9 mouse cellular contexts compared by ENCODE assay signal in the genomic region with DNA sequence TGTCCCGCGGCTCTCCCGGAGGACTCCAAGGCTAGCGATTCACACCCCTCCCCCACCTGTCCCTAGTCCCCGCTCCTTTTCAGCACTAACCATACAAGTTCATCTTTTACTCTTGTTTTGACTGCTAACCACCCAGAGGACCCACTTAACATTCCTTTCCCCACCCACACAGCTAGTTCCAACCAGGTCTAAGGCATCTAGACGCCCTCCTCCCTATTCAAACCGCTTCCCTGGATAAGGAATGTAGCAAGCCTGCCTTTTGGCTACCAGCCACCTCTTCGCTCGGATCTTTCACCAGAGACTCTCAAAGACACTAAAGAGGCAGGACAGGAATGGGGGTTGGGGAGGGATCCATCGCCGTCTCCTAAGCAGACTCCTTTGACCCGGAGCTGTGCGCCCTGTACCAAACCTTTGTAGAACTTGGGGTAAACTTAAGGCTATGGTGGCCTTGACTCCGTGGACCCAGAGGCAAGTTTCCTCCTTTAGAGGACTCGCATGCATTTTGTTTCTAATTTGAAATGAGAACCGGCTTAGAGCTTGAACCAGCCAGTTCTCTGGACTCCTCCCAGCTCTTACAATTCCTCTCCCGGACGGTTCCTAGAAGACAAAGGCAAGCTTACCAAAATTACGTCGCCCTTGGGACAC. TPM values are rescaled to one million over a fixed set of nuclear protein-coding genes. Genes with fewer than 3 reads are reported as not detected.
A peak's percentile ranks its signal among the peaks of the same experiment; 100 is the strongest.
DNase-seq lines count a peak whose midpoint lies in the region; ATAC-seq lines count a peak whose summit lies in the region.
"Had no signal": no experiment of that assay in that cellular context is flagged by ENCODE, and none has a peak within 500 bp of the region (broad histone marks: within the 10 kb centered on the region; RNA-seq: fewer than 3 reads in every experiment).

No protein-coding gene starts in this region.

- peak; percentile 80 for ATAC-seq in forebrain, embryonic 16.5 days
- ATAC-seq in hindbrain, embryonic 16.5 days: peak; percentile 92
- ATAC-seq in liver, embryonic 12.5 days: no peak
- peak; percentile 65 for ATAC-seq in neural tube, embryonic 12.5 days (ENCODE audit: low FRiP score, low read depth)

- peak overlapping the region; percentile 51 for H3K9ac ChIP-seq in forebrain, embryonic 16.5 days (replicated peaks; ENCODE audit: low read depth, low read length)
- peak overlapping the region; percentile 9; the same call in 1 of the 2 replicates for H3K9ac ChIP-seq in hindbrain, embryonic 16.5 days (ENCODE audit: low read depth, low read length)
- H3K9ac ChIP-seq in liver, embryonic 12.5 days: no peak overlapping the region
- H3K9ac ChIP-seq in neural tube, embryonic 12.5 days: no peak overlapping the region

- H3K27ac ChIP-seq in forebrain, embryonic 16.5 days (ENCODE audit: low read length): peak overlapping the region; percentile 23; the same call in 1 of the 2 replicates
- peak overlapping the region; percentile 34; the same call in 1 of the 2 replicates for H3K27ac ChIP-seq in hindbrain, embryonic 16.5 days (ENCODE audit: low read depth, low read length)
- no peak overlapping the region for H3K27ac ChIP-seq in liver, embryonic 12.5 days
- no peak overlapping the region for H3K27ac ChIP-seq in neural tube, embryonic 12.5 days

- H3K4me1 ChIP-seq in forebrain, embryonic 16.5 days (replicated peaks; ENCODE audit: control insufficient read depth, insufficient read depth, low read length): peaks cover 12% of the 10 kb centered on the region
- H3K4me1 ChIP-seq in hindbrain, embryonic 16.5 days (ENCODE audit: control insufficient read depth, insufficient read depth, low read depth, low read length): peaks cover 7% of the 10 kb centered on the region; the same call in 1 of the 2 replicates
- no peaks in the 10 kb centered on the region for H3K4me1 ChIP-seq in liver, embryonic 12.5 days
- H3K4me1 ChIP-seq in neural tube, embryonic 12.5 days: no peaks in the 10 kb centered on the region

- H3K27me3 ChIP-seq in forebrain, embryonic 16.5 days (replicated peaks; ENCODE audit: control insufficient read depth, insufficient read depth, low read length): no peaks in the 10 kb centered on the region
- no peaks in the 10 kb centered on the region for H3K27me3 ChIP-seq in hindbrain, embryonic 16.5 days (replicated peaks; ENCODE audit: control insufficient read depth, insufficient read depth, low read length)
- peaks cover 21% of the 10 kb centered on the region for H3K27me3 ChIP-seq in liver, embryonic 12.5 days (replicated peaks)
- H3K27me3 ChIP-seq in neural tube, embryonic 12.5 days (replicated peaks): 0 out of 2 replicates have a peak, but pooled peaks cover 4% of the 10 kb centered on the region

- 3% methylated on average over 20 of the region's 20 CpGs for WGBS in forebrain, embryonic 16.5 days
- 5% methylated on average over 20 of the region's 20 CpGs for WGBS in hindbrain, embryonic 16.5 days
- 17% methylated on average over 20 of the region's 20 CpGs for WGBS in liver, embryonic 12.5 days (ENCODE audit: insufficient replicate concordance)
- WGBS in neural tube, embryonic 12.5 days: 5% methylated on average over 20 of the region's 20 CpGs

- peak overlapping the region; percentile 66 for H3K4me2 ChIP-seq in forebrain, embryonic 16.5 days (ENCODE audit: low read length)
- H3K4me2 ChIP-seq in hindbrain, embryonic 16.5 days (ENCODE audit: low read length): peak overlapping the region; percentile 50
- peak overlapping the region; percentile 28; the same call in 1 of the 2 replicates for H3K4me2 ChIP-seq in liver, embryonic 12.5 days
- H3K4me2 ChIP-seq in neural tube, embryonic 12.5 days (replicated peaks): peak overlapping the region; percentile 50

- H3K36me3 ChIP-seq in forebrain, embryonic 16.5 days (ENCODE audit: control insufficient read depth, insufficient read depth): no peaks in the 10 kb centered on the region
- H3K36me3 ChIP-seq in hindbrain, embryonic 16.5 days (ENCODE audit: control insufficient read depth, insufficient read depth, low read length): no peaks in the 10 kb centered on the region
- H3K36me3 ChIP-seq in liver, embryonic 12.5 days: no peaks in the 10 kb centered on the region
- H3K36me3 ChIP-seq in neural tube, embryonic 12.5 days: no peaks in the 10 kb centered on the region

- peak; percentile 66 for DNase-seq in MN1 (ENCODE audit: low spot score)
- peak; percentile 62 for DNase-seq in adrenal gland, adult 2 months
- DNase-seq in spleen, adult 12 weeks (ENCODE audit: low spot score): no peak
- DNase-seq in cerebellum, adult 18-20 months: no peak

- H3K9me3 ChIP-seq in forebrain, embryonic 16.5 days (ENCODE audit: control insufficient read depth, low read length): no peaks in the 10 kb centered on the region
- no peaks in the 10 kb centered on the region for H3K9me3 ChIP-seq in hindbrain, embryonic 16.5 days (ENCODE audit: control insufficient read depth, low read length)
- H3K9me3 ChIP-seq in liver, embryonic 12.5 days (replicated peaks): no peaks in the 10 kb centered on the region
- no peaks in the 10 kb centered on the region for H3K9me3 ChIP-seq in neural tube, embryonic 12.5 days

- peak overlapping the region; percentile 38 for H3K4me3 ChIP-seq in forebrain, embryonic 16.5 days (replicated peaks; ENCODE audit: low read length)
- H3K4me3 ChIP-seq in hindbrain, embryonic 16.5 days (ENCODE audit: low read length): peak overlapping the region; percentile 23
- no peak overlapping the region for H3K4me3 ChIP-seq in liver, embryonic 12.5 days
- H3K4me3 ChIP-seq in neural tube, embryonic 12.5 days: peak overlapping the region; percentile 9; the same call in 1 of the 2 replicates
- H3K4me3 ChIP-seq: erythroblast, embryonic 14.5 days had no signal

RNA-seq across cellular contexts. Expression of a gene that starts 4.7 kb away (rescaled TPM):
- total RNA-seq in adrenal gland, adult 2 months (2021): not detected
- polyA plus RNA-seq in adrenal gland, adult 2 months (2012; rRNA removed): not detected in 2 replicates
- polyA plus RNA-seq in forebrain, embryonic 16.5 days (2015; fragmentation: Nextera tagmentation; extraction: Ambion mirVana): 0.13 TPM in 1 of 2 replicates, not detected in the other
- polyA plus RNA-seq in hindbrain, embryonic 16.5 days (2015; fragmentation: Nextera tagmentation; extraction: Ambion mirVana): 0.08 and 0.25 TPM in 2 replicates
- polyA plus RNA-seq in liver, embryonic 12.5 days (2016; fragmentation: Nextera tagmentation; extraction: Ambion mirVana): 0.12 TPM in 1 of 2 replicates, not detected in the other
- 0.09 and 0.17 TPM in 2 replicates for polyA plus RNA-seq in neural tube, embryonic 12.5 days (2016; fragmentation: Nextera tagmentation; extraction: Ambion mirVana)
- polyA plus RNA-seq: erythroblast, embryonic 14.5 days had no signal

Comparison
In these comparisons a context has a peak if more than half of its experiments do, and no peak if none do; other contexts are left out.
1. DNase-seq: peak in MN1 (single experiment) and adrenal gland, adult 2 months (single experiment); none in spleen, adult 12 weeks (single experiment) and cerebellum, adult 18-20 months (0 of 2).
2. H3K27ac ChIP-seq: peak in forebrain, embryonic 16.5 days (single experiment) and hindbrain, embryonic 16.5 days (single experiment); none in liver, embryonic 12.5 days (single experiment) and neural tube, embryonic 12.5 days (single experiment).
3. H3K9ac ChIP-seq: peak in forebrain, embryonic 16.5 days (single experiment) and hindbrain, embryonic 16.5 days (single experiment); none in liver, embryonic 12.5 days (single experiment) and neural tube, embryonic 12.5 days (single experiment).
4. Peak in every context shown above with its lines, with median percentiles within 50 percentile points of each other: H3K4me2 ChIP-seq.